Mouse (Mus musculus): ENCODE data around the gene Celsr3.

Gene Celsr3

GRCm38 (mm10) chr9:108852976-108853375 is 26.9 kb downstream of the Celsr3 start, which contains the start of gene Slc26a6:
Gene Slc26a6, plus strand, starts transcription at chr9:108853283.
- DNase-seq (ENCODE audit: inconsistent age in 2 of 2, low spot score in 1 of 2): peak in 1 of 2 experiments; percentile 71

- DNase-seq (ENCODE audit: inconsistent age in 2 of 2, low spot score in 1 of 2): peak; percentile 95 to 98
Observed at GRCm38 (mm10) chr9:108853635-108854240, 27.6 kb downstream of the Celsr3 start.

- peak; percentile 91 to 97 for DNase-seq (ENCODE audit: inconsistent age in 2 of 2, low spot score in 1 of 2)
Observed at GRCm38 (mm10) chr9:108854241-108854696, 28.1 kb downstream of the Celsr3 start.

- DNase-seq (ENCODE audit: inconsistent age in 2 of 2, low spot score in 1 of 2): no peak
Observed at GRCm38 (mm10) chr9:108855335-108855734, 29.2 kb downstream of the Celsr3 start.

- no peak for DNase-seq (ENCODE audit: inconsistent age in 2 of 2, low spot score in 1 of 2)
Observed at GRCm38 (mm10) chr9:108858792-108859527, 32.8 kb downstream of the Celsr3 start.
